Mouse (Mus musculus): ENCODE data around the gene Med26.

DNA sequence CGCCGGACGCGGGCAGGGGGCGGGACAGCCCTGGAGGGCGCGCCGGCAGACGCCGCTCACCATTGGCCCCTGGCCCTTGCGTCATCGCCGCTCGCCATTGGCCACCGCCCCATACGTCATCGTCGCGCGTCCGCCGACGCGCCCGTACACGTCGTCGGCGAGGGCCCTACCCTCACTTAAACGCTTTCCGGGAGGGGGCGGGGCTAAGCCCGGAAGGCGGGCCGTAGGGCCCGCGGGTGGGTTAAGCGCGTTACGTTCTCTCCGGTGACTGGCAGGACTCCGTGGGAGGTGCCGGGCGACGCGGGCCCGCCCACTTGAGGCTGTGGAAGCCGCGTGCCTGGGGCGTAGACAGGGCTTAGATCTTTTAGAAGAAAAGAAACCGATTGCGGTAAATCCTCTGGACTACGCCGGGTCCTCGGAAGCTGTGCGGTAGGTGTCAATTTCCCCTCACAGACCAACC is 55.4 kb downstream of the Med26 start:
- TF ChIP-seq POLR2A (IDR thresholded peaks at IDR 0.05; ENCODE audit: borderline replicate concordance, insufficient read depth, low read length) (no peak), CTCF (IDR thresholded peaks at IDR 0.05; ENCODE audit: borderline replicate concordance, insufficient read depth, low read depth, low read length) (no peak)

Data from cerebellum, adult 2 months (tissue).